Mouse (Mus musculus): Measurements from ENCODE around the gene Zfp12. TPM values are rescaled to one million over a fixed set of nuclear protein-coding genes. Genes with fewer than 3 reads are reported as not detected.

The Zfp12 gene
- total RNA-seq, 2 experiments from 2014 or later: 7.1 to 8.0 TPM

DNA sequence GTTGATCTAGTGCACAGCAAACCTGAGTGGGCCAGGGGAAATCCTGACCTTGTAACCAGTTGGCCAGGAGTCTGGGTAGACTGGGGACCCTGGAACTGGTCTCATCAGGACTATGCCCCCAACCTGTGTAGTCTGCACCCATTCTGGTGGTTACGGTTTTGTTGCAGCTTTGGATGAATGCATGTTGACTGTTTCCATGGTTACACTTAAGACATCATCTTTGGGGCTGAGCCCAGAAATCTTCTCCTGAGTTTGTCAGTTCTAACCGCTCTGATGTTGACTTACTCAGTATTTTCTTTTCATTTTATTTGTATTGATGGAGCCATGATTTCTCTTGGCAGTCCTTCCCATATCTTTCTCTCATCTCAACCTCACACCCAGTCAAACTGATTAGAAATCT, 60.4 kb downstream of the Zfp12 start:
- DNase-seq: no peak
- Histone ChIP-seq H3K27ac (no peak overlapping the region), H3K4me3 (no peak overlapping the region)
- intact Hi-C loops (cut with DNase I): no loop called here
- no peak for TF ChIP-seq CTCF (IDR thresholded peaks at IDR 0.05)

DNA sequence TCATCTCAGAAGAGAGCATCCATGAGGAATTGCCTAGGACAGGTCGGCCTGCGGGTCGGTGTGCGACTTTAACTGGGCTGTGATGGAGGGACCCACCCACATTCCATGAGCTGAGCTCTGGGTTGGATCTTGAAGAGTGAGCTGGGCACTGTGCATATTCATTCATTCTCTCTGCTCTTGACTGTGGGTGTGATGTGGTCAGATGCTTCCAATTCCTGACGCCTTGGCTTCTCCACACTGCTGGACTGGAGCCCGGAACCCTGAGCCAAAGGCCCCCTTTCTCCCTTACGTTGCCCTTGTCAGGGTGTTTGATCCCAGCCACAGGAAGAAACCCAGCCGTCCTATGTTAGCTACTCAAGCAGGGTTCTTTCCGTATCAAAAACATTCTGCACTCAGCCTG, 63.0 kb downstream of the Zfp12 start:
- intact Hi-C loops (cut with DNase I): no loop called here
- no peak overlapping the region for H3K27ac ChIP-seq
- no peak for DNase-seq
- H3K4me3 ChIP-seq: no peak overlapping the region
- TF ChIP-seq CTCF (IDR thresholded peaks at IDR 0.05): no peak

DNA sequence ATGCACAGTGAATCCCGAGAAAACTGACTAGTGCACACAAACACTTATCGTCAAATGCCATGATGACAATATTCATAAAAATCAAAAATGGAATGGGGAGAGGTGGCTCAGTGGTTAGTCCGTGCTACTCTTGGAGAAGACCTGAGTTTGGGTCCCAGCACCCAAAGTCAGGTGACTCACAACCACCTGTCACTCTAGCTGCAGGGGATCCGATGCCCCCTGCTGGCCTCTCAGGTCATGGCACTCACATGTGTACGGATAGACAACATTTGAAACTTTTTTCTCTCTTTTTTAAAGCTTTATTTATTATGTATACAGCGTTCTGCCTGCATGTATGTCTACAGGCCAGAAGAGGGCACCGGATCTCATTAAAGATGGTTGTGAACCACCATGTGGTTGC, 63.4 kb downstream of the Zfp12 start:
- no peak for DNase-seq
- intact Hi-C loops (cut with DNase I): no loop called here
- Histone ChIP-seq H3K27ac (no peak overlapping the region), H3K4me3 (no peak overlapping the region)
- TF ChIP-seq CTCF (IDR thresholded peaks at IDR 0.05): peak; percentile 44

Other genes starting within 250 kb of the Zfp12 start
- 10 to 100 TPM; 19.0 to 19.8 TPM for gene Rnf216, start 122.2 kb upstream of the Zfp12 start, total RNA-seq (2021)
- not detected for gene Olfr718-ps1, start 87.6 kb upstream of the Zfp12 start, total RNA-seq (2021)
- gene Rbak, start 54.4 kb upstream of the Zfp12 start, total RNA-seq (2021): 1 to 10 TPM; 3.6 to 4.0 TPM
- not detected for gene Spdye4b, start 54.1 kb upstream of the Zfp12 start, total RNA-seq (2021)
- gene Spdye4a, start 8.3 kb upstream of the Zfp12 start, total RNA-seq (2021): not detected
- gene Zfp316, start 34.9 kb downstream of the Zfp12 start, total RNA-seq (2021): 1 to 10 TPM; 3.2 to 3.6 TPM
- gene Zfp853, start 58.5 kb downstream of the Zfp12 start, total RNA-seq (2021): under 1 TPM in 1 of 2 experiments, not detected in 1; 0.08 TPM
- gene E130309D02Rik, start 80.2 kb downstream of the Zfp12 start, total RNA-seq (2021): 10 to 100 TPM; 11.1 to 11.5 TPM
- gene Zdhhc4, start 94.1 kb downstream of the Zfp12 start, total RNA-seq (2021): 10 to 100 TPM; 35.0 to 40.6 TPM
- not detected for gene Grid2ip, start 122.2 kb downstream of the Zfp12 start, total RNA-seq (2021)
- 10 to 100 TPM; 33.1 to 37.6 TPM for gene Kdelr2, start 168.7 kb downstream of the Zfp12 start, total RNA-seq (2021)
- 1 to 10 TPM; 8.0 to 10.0 TPM for gene Daglb, start 229.4 kb downstream of the Zfp12 start, total RNA-seq (2021)

All from gastrocnemius, adult 2 months (tissue).